Mouse (Mus musculus): ENCODE measurements around the gene Shisa8.

The Shisa8 gene

GRCm38 (mm10) chr15:82170437-82171377 is 41.9 kb downstream of the Shisa8 start:
- peak; percentile 48 to 55 for DNase-seq

- DNase-seq, result no peak
These were observed 42.9 kb downstream of the Shisa8 start for GRCm38 (mm10) chr15:82169671-82170070.

GRCm38 (mm10) chr15:82167201-82168168 is 45.1 kb downstream of the Shisa8 start:
- no peak for DNase-seq

GRCm38 (mm10) chr15:82166240-82167100 is 46.1 kb downstream of the Shisa8 start:
- no peak for DNase-seq

- peak; percentile 81 to 86 for DNase-seq
These were observed 47.0 kb downstream of the Shisa8 start for GRCm38 (mm10) chr15:82165332-82166239.

GRCm38 (mm10) chr15:82164496-82164895 is 48.1 kb downstream of the Shisa8 start:
- no peak for DNase-seq

- no peak for DNase-seq
These were observed 48.6 kb downstream of the Shisa8 start for GRCm38 (mm10) chr15:82164061-82164399.

- DNase-seq, result no peak
These were observed 49.1 kb downstream of the Shisa8 start for GRCm38 (mm10) chr15:82163356-82164060.

GRCm38 (mm10) chr15:82161965-82162600 is 50.5 kb downstream of the Shisa8 start:
- no peak for DNase-seq

- no peak for DNase-seq
These were observed 51.6 kb downstream of the Shisa8 start for GRCm38 (mm10) chr15:82160731-82161640.

GRCm38 (mm10) chr15:82159471-82159870 is 53.1 kb downstream of the Shisa8 start:
- DNase-seq, result no peak

- no peak for DNase-seq
These were observed 54.2 kb downstream of the Shisa8 start for GRCm38 (mm10) chr15:82158243-82159035.

GRCm38 (mm10) chr15:82156902-82157301 is 55.7 kb downstream of the Shisa8 start:
- no peak for DNase-seq

GRCm38 (mm10) chr15:82156298-82156697 is 56.3 kb downstream of the Shisa8 start:
- no peak for DNase-seq
